Mouse (Mus musculus): ENCODE measurements at regions not wholly inside any gene's neighbourhood (a gene's known extent, or its start where the extent isn't known, plus 50 kb on each side); places are given as distances from the start of the nearest gene placed in this dataset.

- Histone ChIP-seq H3K4me3 (ENCODE audit: low read depth, low read length) (no peak overlapping the region), H3K4me1 (ENCODE audit: insufficient read depth, low read depth, low read length) (no peaks in the 10 kb centered on the region), H3K27me3 (ENCODE audit: insufficient read depth, low read length) (no peaks in the 10 kb centered on the region), H3K9me3 (replicated peaks) (peaks cover 20% of the 10 kb centered on the region), H3K36me3 (replicated peaks) (no peaks in the 10 kb centered on the region)
- ATAC-seq (ENCODE audit: extremely low read depth, insufficient number of reproducible peaks, low FRiP score, poor library complexity, severe bottlenecking): no peak
- no peak for TF ChIP-seq TAL1 (conservative IDR thresholded peaks at IDR 0.05; ENCODE audit: low read depth, low read length)
- no peak for TF ChIP-seq GATA2 (IDR thresholded peaks at IDR 0.05; ENCODE audit: borderline replicate concordance, low read depth, low read length)
- DNase-seq (ENCODE audit: low spot score): no peak
Observed at GRCm38 (mm10) chr1:105107257-105107656, 249.3 kb downstream of the Rnf152 start.

GRCm38 (mm10) chr1:105105211-105105610, 251.3 kb downstream of the Rnf152 start:
- no peak for TF ChIP-seq GATA1 (IDR thresholded peaks at IDR 0.05; ENCODE audit: borderline replicate concordance, low read length)
- TF ChIP-seq TAL1 (conservative IDR thresholded peaks at IDR 0.05; ENCODE audit: low read depth, low read length): no peak
- TF ChIP-seq GATA2 (IDR thresholded peaks at IDR 0.05; ENCODE audit: borderline replicate concordance, low read depth, low read length): no peak
- no peak for TF ChIP-seq CTCF (IDR thresholded peaks at IDR 0.05; ENCODE audit: low read depth, low read length)
- no peak for TF ChIP-seq POLR2AphosphoS5 (IDR thresholded peaks at IDR 0.05; ENCODE audit: insufficient replicate concordance, low read depth, low read length)
- no peak for ATAC-seq (ENCODE audit: extremely low read depth, insufficient number of reproducible peaks, low FRiP score, poor library complexity, severe bottlenecking)
- H3K36me3 ChIP-seq (replicated peaks): no peaks in the 10 kb centered on the region

GRCm38 (mm10) chr1:105095091-105095490, 261.4 kb downstream of the Rnf152 start:
- H3K4me1 ChIP-seq (ENCODE audit: insufficient read depth, low read depth, low read length): no peaks in the 10 kb centered on the region
- ATAC-seq (ENCODE audit: extremely low read depth, insufficient number of reproducible peaks, low FRiP score, poor library complexity, severe bottlenecking): no peak
- no peaks in the 10 kb centered on the region for H3K27me3 ChIP-seq (ENCODE audit: insufficient read depth, low read length)
- TF ChIP-seq GATA1 (IDR thresholded peaks at IDR 0.05; ENCODE audit: borderline replicate concordance, low read length): no peak
- DNase-seq (ENCODE audit: low spot score): no peak
- peaks cover 5% of the 10 kb centered on the region for H3K9me3 ChIP-seq (replicated peaks)
- no peak overlapping the region for H3K4me3 ChIP-seq (ENCODE audit: low read depth, low read length)
- no peaks in the 10 kb centered on the region for H3K36me3 ChIP-seq (replicated peaks)

More at GRCm38 (mm10) chr1:105105211-105105610, 251.3 kb downstream of the Rnf152 start:
- Histone ChIP-seq H3K9me3 (replicated peaks) (peaks cover 16% of the 10 kb centered on the region), H3K4me1 (ENCODE audit: insufficient read depth, low read depth, low read length) (no peaks in the 10 kb centered on the region), H3K27me3 (ENCODE audit: insufficient read depth, low read length) (no peaks in the 10 kb centered on the region), H3K4me3 (ENCODE audit: low read depth, low read length) (no peak overlapping the region)
- DNase-seq (ENCODE audit: low spot score): no peak

- DNase-seq (ENCODE audit: low spot score): no peak
- no peaks in the 10 kb centered on the region for H3K4me1 ChIP-seq (ENCODE audit: insufficient read depth, low read depth, low read length)
- H3K9me3 ChIP-seq (replicated peaks): peaks cover 5% of the 10 kb centered on the region
- TF ChIP-seq POLR2AphosphoS5 (IDR thresholded peaks at IDR 0.05; ENCODE audit: insufficient replicate concordance, low read depth, low read length) (no peak), GATA2 (IDR thresholded peaks at IDR 0.05; ENCODE audit: borderline replicate concordance, low read depth, low read length) (no peak), CTCF (IDR thresholded peaks at IDR 0.05; ENCODE audit: low read depth, low read length) (no peak), GATA1 (IDR thresholded peaks at IDR 0.05; ENCODE audit: borderline replicate concordance, low read length) (no peak), TAL1 (conservative IDR thresholded peaks at IDR 0.05; ENCODE audit: low read depth, low read length) (no peak)
- ATAC-seq (ENCODE audit: extremely low read depth, insufficient number of reproducible peaks, low FRiP score, poor library complexity, severe bottlenecking): no peak
- H3K36me3 ChIP-seq (replicated peaks): no peaks in the 10 kb centered on the region
- H3K4me3 ChIP-seq (ENCODE audit: low read depth, low read length): no peak overlapping the region
- H3K27me3 ChIP-seq (ENCODE audit: insufficient read depth, low read length): no peaks in the 10 kb centered on the region
Observed at GRCm38 (mm10) chr1:105094500-105094899, 262.0 kb downstream of the Rnf152 start.

DNA sequence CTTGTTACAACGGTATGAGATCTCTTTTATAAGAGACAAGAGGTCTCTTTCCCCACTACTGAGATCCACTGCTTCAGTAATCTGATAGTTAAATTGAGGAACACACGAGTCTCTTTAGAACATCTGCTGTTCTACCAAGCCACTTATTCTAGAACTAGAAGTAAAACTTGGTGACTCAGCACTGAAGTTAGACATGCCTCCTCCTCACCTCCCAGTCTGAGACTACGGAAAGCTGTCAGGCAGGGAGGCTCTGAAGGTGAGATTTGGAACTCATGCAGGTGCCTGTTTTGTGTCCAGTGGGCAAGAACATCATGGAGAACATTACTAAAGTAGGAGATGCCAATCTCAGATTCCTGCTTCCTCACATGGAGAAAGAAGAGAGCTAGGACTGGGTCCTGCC, 262.6 kb downstream of the Rnf152 start:
- Histone ChIP-seq H3K9me3 (replicated peaks) (peaks cover 5% of the 10 kb centered on the region), H3K4me1 (ENCODE audit: insufficient read depth, low read depth, low read length) (no peaks in the 10 kb centered on the region), H3K27me3 (ENCODE audit: insufficient read depth, low read length) (no peaks in the 10 kb centered on the region), H3K4me3 (ENCODE audit: low read depth, low read length) (no peak overlapping the region), H3K36me3 (replicated peaks) (no peaks in the 10 kb centered on the region)
- TF ChIP-seq TAL1 (conservative IDR thresholded peaks at IDR 0.05; ENCODE audit: low read depth, low read length): no peak
- no peak for TF ChIP-seq POLR2AphosphoS5 (IDR thresholded peaks at IDR 0.05; ENCODE audit: insufficient replicate concordance, low read depth, low read length)
- no peak for TF ChIP-seq CTCF (IDR thresholded peaks at IDR 0.05; ENCODE audit: low read depth, low read length)
- no peak for TF ChIP-seq GATA2 (IDR thresholded peaks at IDR 0.05; ENCODE audit: borderline replicate concordance, low read depth, low read length)
- TF ChIP-seq GATA1 (IDR thresholded peaks at IDR 0.05; ENCODE audit: borderline replicate concordance, low read length): no peak
- ATAC-seq (ENCODE audit: extremely low read depth, insufficient number of reproducible peaks, low FRiP score, poor library complexity, severe bottlenecking): no peak
- DNase-seq (ENCODE audit: low spot score): no peak

GRCm38 (mm10) chr1:105093012-105093411, 263.5 kb downstream of the Rnf152 start:
- H3K4me3 ChIP-seq (ENCODE audit: low read depth, low read length): no peak overlapping the region
- H3K36me3 ChIP-seq (replicated peaks): no peaks in the 10 kb centered on the region
- H3K9me3 ChIP-seq (replicated peaks): peaks cover 5% of the 10 kb centered on the region
- H3K27me3 ChIP-seq (ENCODE audit: insufficient read depth, low read length): no peaks in the 10 kb centered on the region
- H3K4me1 ChIP-seq (ENCODE audit: insufficient read depth, low read depth, low read length): no peaks in the 10 kb centered on the region
- TF ChIP-seq CTCF (IDR thresholded peaks at IDR 0.05; ENCODE audit: low read depth, low read length): no peak
- no peak for TF ChIP-seq POLR2AphosphoS5 (IDR thresholded peaks at IDR 0.05; ENCODE audit: insufficient replicate concordance, low read depth, low read length)
- no peak for TF ChIP-seq GATA2 (IDR thresholded peaks at IDR 0.05; ENCODE audit: borderline replicate concordance, low read depth, low read length)
- no peak for TF ChIP-seq GATA1 (IDR thresholded peaks at IDR 0.05; ENCODE audit: borderline replicate concordance, low read length)
- no peak for TF ChIP-seq TAL1 (conservative IDR thresholded peaks at IDR 0.05; ENCODE audit: low read depth, low read length)
- DNase-seq (ENCODE audit: low spot score): no peak
- no peak for ATAC-seq (ENCODE audit: extremely low read depth, insufficient number of reproducible peaks, low FRiP score, poor library complexity, severe bottlenecking)

DNA sequence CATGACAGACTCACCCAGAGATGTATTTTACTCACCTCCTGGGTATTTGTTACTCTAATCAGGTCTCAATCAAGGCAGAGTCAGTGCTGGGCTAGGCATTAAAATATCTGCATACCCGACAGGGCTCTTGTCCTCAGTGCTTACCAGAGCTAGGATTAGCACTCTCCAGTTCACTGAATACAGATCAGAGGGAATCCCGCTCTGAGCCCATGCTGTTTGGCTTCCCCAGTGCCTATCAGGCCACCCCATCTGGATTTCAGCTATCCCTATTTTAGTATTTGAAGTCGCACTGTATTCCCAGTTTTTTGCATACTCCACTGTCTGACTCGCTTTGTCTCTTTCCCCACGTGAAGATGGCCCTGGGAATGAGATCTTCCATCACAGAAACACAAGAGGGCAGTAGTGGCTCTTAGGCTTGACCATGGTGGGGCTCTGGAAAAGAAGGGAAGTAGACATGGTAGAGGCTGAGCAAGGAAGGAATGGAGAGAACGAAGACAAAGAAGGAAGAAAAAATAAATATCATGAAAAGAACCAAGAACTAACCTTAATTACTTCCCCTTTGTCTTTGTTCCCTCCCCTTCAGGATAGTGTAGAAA, 264.1 kb downstream of the Rnf152 start:
- Histone ChIP-seq H3K9me3 (replicated peaks) (peaks cover 5% of the 10 kb centered on the region), H3K36me3 (replicated peaks) (no peaks in the 10 kb centered on the region), H3K27me3 (ENCODE audit: insufficient read depth, low read length) (no peaks in the 10 kb centered on the region), H3K4me3 (ENCODE audit: low read depth, low read length) (no peak overlapping the region), H3K4me1 (ENCODE audit: insufficient read depth, low read depth, low read length) (no peaks in the 10 kb centered on the region)
- TF ChIP-seq CTCF (IDR thresholded peaks at IDR 0.05; ENCODE audit: low read depth, low read length) (no peak), TAL1 (conservative IDR thresholded peaks at IDR 0.05; ENCODE audit: low read depth, low read length) (no peak)
- DNase-seq (ENCODE audit: low spot score) (no peak), ATAC-seq (ENCODE audit: extremely low read depth, insufficient number of reproducible peaks, low FRiP score, poor library complexity, severe bottlenecking) (no peak)
